Mouse (Mus musculus) thymus, adult 2 months (tissue): ENCODE measurements around the gene Arf6.

Experiments used
- CTCF ChIP-seq: fragments of 200-500 bp; IDR thresholded peaks from 2 replicates; pipeline ENCODE4 v1.5.1; 2012; ENCODE audit warnings: mild to moderate bottlenecking, control low read depth, low read length, moderate library complexity, borderline replicate concordance; ENCODE audit not compliant: control insufficient read depth, poor library complexity, insufficient read depth; ENCODE audit errors: extremely low read depth
- POLR2A ChIP-seq: fragments of 200-500 bp; IDR thresholded peaks from 2 replicates; pipeline ENCODE4 v1.6.1; 2012; ENCODE audit warnings: mild to moderate bottlenecking, low read length, control low read depth, moderate library complexity; ENCODE audit not compliant: control insufficient read depth, poor library complexity, insufficient read depth; ENCODE audit errors: extremely low read depth

- TF ChIP-seq POLR2A (no peak), CTCF (no peak)
Observed at GRCm38 (mm10) chr12:69366424-69366823, 5.5 kb upstream of the Arf6 start.
